Mouse (Mus musculus) B cell, adult 62 days (primary cell): ENCODE measurements around the gene Myzap. TPM values are rescaled to one million over a fixed set of nuclear protein-coding genes. Genes with fewer than 3 reads are reported as not detected.

ENCODE experiments used
- total RNA-seq: library from RNA; stranded (reverse); gene quantifications from 4 replicates; pipeline ENCODE4 v1.2.4, GENCODE M21; 2023

Myzap gene
- total RNA-seq, result 3.4 to 8.0 TPM (median 4.6 TPM) in 4 replicates

DNA sequence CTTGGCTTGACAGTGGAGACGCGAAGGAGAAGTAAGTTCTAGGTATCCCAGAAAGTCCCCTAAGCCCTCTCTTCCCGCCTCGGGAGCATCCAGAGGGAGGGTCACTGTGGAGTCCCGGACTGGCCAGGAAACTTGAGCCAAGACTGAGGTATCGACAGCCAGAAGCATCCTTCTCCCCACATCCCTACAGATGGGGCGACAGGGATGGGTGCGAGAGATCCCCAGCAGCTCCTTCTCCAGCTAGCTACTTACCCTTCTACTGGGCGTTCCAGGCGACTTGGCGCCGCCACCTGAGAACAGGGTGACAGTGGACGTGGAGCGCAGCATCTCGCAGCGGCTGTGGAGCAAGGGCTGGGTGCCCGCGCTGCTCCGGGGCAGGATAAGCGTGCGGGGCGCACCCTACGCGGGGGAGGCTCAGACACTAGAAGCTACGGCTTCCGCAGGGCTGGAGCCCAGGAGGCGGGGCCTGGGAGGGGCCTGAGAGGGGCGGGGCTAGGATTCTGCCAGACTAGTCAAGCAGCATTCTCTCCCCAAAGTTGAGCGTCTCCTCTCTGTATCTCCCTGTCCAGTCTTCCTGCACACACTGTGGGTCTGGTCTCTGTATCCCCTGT is at the start of gene Myzap:
TSS of gene Myzap (minus strand) at position 423 of the 611 bp plus-strand sequence.

DNA sequence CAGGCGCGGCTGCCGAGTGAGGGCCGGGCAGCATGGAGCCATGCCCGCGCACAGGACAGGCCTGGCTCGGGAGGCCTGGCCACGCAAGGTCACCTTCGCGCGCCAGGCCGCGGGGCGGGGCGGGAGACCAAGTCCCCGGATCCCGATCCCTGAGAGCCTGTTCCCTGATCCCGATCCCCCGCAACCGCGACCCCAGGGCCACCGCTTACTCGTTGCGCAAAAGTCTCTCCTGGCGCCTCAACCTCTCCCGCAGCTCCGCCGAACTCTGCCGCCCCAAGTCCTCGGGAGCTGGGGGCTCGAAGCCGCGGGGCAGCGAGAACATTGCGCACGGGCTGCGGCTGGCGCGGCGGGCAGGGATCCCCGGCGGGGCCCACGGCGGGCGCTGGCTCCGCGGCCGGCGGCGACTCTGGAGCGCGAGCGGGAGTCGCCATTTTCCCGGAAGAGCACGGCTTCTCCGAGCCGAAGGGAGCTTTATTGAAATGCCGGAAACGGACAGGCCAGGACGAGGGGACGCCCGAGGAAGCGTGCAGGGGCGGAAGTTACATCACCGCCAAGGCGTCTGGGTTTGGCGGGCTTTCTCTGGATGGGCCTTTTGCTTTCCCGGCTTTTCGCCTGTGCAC is 106.6 kb downstream of the Myzap start, which contains the start of gene Polr2m:
TSS of gene Polr2m (minus strand) at position 461 of the 620 bp plus-strand sequence.

Other genes with a start within 250 kb of the Myzap start
- gene Polr2m, start 106.4 kb downstream of the Myzap start, total RNA-seq, result 137 to 153 TPM (median 148 TPM) in 4 replicates
- 0.12 to 0.88 TPM (median 0.17 TPM) in 3 of 4 replicates, not detected in the other for gene Cgnl1, start 179.2 kb upstream of the Myzap start, total RNA-seq